Mouse (Mus musculus) liver, embryonic 12.5 days (tissue): ENCODE data around the gene Hk1. TPM values are rescaled to one million over a fixed set of nuclear protein-coding genes. Genes with fewer than 3 reads are reported as not detected.

Experiments
- ATAC-seq: fragments of 200-750 bp; cut with Nextera tagmentation; 2 replicates; pipeline ENCODE4 v1.8.0; 2017; ENCODE audit warnings: moderate number of reproducible peaks, mild to moderate bottlenecking, moderate library complexity
- H3K27ac ChIP-seq: fragments of 300-500 bp; sonication (generic); 2 replicates; pipeline ENCODE4 v1.5.1; 2016; ENCODE audit warnings: mild to moderate bottlenecking
- H3K27me3 ChIP-seq: fragments of 300-500 bp; sonication (generic); replicated peaks from 2 replicates; pipeline ENCODE4 v1.6.1; 2016; ENCODE audit warnings: mild to moderate bottlenecking, moderate library complexity
- H3K36me3 ChIP-seq: fragments of 300-500 bp; sonication (generic); 2 replicates; pipeline ENCODE4 v1.6.1; 2016; ENCODE audit warnings: mild to moderate bottlenecking, moderate library complexity
- H3K4me1 ChIP-seq: fragments of 300-500 bp; sonication (generic); 2 replicates; pipeline ENCODE4 v1.6.1; 2016
- H3K4me2 ChIP-seq: fragments of 300-500 bp; sonication (generic); 2 replicates; pipeline ENCODE4 v1.6.1; 2016; ENCODE audit warnings: mild to moderate bottlenecking, moderate library complexity
- H3K4me3 ChIP-seq: fragments of 300-500 bp; sonication (generic); 2 replicates; pipeline ENCODE4 v1.5.1; 2016; ENCODE audit warnings: mild to moderate bottlenecking, moderate library complexity
- H3K9ac ChIP-seq: fragments of 300-500 bp; sonication (generic); 2 replicates; pipeline ENCODE4 v1.6.1; 2016; ENCODE audit warnings: mild to moderate bottlenecking, moderate library complexity
- H3K9me3 ChIP-seq: fragments of 300-500 bp; sonication (generic); replicated peaks from 2 replicates; pipeline ENCODE4 v1.6.1; 2016; ENCODE audit warnings: mild to moderate bottlenecking, moderate library complexity
- WGBS: fragments of 180-500 bp; shearing (Covaris S2); methylation state at CpG from one replicate; pipeline ENCODE4 v1.1.7; 2016; ENCODE audit not compliant: insufficient replicate concordance; 5-methylcytosine and 5-hydroxymethylcytosine counted together
- polyA plus RNA-seq: library from polyadenylated mRNA; unstranded; fragments of >200 nt; fragmentation: Nextera tagmentation; extraction: Ambion mirVana; gene quantifications from 2 replicates; pipeline ENCODE4 v1.2.1, GENCODE M21; 2016

Gene Hk1
- polyA plus RNA-seq, 1 experiment from 2014 or later = 130 TPM

DNA sequence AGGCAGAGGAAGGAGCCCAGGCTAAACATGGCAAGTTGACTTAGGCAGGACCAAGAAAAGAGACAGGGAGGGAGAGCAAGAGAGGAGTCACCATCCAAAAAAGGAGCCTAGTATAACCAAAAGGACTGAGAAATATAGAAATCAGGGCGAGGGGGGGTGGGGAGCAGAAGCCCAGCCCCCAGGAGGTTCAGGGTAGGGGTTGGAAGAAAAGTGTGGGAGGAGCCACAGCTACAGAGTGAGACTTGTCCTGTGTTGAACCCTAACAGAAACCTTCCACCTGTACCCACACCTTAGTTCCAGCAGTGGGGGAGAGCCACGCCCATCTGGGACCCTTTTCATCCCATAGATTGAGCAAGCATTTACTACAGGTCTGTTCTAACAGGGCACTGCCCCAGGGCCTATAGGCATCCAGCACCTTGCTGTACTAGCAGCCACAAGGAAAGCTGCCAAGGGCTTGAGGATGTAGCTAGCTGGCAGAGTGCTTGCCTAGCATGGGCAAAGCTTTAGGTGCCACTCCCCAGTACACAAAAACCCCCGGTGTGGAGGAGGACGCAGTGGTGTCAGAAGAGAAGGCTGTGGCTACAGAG lies 96.4 kb downstream of the Hk1 start:
- Histone ChIP-seq H3K27ac (no peak overlapping the region), H3K4me2 (no peak overlapping the region), H3K4me3 (no peak overlapping the region), H3K4me1 (peaks cover 10% of the 10 kb centered on the region), H3K9ac (no peak overlapping the region), H3K36me3 (peaks cover 97% of the 10 kb centered on the region), H3K27me3 (no peaks in the 10 kb centered on the region), H3K9me3 (no peaks in the 10 kb centered on the region)
- WGBS = 82% methylated on average over 4 of the region's 4 CpGs
- no peak for ATAC-seq

DNA sequence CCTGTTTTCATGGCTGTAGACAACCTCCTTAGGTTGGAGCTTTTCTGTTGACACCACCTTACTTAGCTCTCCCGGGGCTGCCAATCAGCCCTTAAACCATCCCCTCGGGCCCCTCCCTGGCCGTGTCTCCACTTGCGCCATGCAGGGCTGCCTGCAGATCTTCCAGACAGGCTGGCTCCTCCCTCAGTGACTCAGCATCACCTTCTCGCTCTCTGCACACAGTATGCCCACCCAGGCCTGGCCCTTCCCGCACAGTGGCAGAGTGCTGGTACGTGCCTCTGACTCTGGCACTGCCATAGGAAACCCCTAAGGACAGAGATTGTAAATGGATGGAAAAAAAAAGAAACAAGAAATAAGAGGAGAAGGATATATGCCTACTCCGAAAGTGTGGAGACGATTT lies 96.9 kb downstream of the Hk1 start:
- no peak overlapping the region for H3K4me2 ChIP-seq
- WGBS = 67% methylated on average over 9 of the region's 9 CpGs
- H3K9ac ChIP-seq = no peak overlapping the region
- H3K27ac ChIP-seq = 0 out of 2 replicates have a peak overlapping the region, but pooled peaks have one; percentile 21
- no peak overlapping the region for H3K4me3 ChIP-seq
- peaks cover 97% of the 10 kb centered on the region for H3K36me3 ChIP-seq
- H3K4me1 ChIP-seq = peaks cover 10% of the 10 kb centered on the region
- no peaks in the 10 kb centered on the region for H3K27me3 ChIP-seq
- ATAC-seq = peak; percentile 80
- H3K9me3 ChIP-seq = no peaks in the 10 kb centered on the region

DNA sequence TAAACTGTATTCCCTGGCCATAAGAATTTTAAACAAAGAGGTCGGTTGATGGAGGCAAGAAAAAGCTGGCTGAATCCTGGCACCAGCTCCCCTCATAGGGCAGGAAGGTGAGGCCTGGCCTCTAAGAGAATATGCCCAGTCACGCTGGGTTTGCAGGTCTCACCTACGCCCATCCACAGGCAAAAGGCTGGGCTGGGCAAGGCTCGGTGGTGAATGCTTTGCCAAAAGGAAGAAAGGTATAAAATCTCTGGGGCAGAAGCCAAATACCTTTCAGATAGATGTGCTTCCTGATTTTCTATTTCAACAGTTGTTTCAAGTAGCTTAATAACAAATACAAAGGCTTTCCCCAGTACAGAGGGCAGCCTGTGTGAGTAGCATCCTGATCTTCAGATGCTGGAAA lies 100.0 kb downstream of the Hk1 start:
- Histone ChIP-seq H3K4me2 (no peak overlapping the region), H3K9me3 (no peaks in the 10 kb centered on the region), H3K9ac (no peak overlapping the region), H3K27me3 (no peaks in the 10 kb centered on the region), H3K4me3 (no peak overlapping the region), H3K36me3 (peaks cover 98% of the 10 kb centered on the region), H3K27ac (no peak overlapping the region), H3K4me1 (peaks cover 10% of the 10 kb centered on the region)
- WGBS = 78% methylated on average over 4 of the region's 4 CpGs
- no peak for ATAC-seq

DNA sequence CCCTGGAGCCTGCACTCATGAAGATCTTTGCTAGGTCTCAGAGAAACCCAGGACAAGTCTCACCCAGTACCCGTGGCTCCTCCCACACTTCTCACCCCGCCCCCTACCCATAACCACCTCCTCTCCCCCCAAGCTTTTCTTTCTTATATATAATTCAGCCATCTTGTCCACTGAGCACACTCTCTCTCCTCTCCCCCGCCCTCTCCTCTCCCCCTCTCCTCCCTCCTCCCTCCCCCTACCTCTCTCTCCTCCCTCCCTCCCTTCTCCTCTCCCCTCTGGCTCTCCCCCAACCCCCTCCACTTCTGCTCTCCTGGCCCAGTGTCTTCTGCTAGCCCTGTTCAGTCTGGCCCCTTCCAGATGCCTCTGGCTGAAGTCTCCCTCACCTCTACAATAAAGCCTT lies 100.6 kb downstream of the Hk1 start:
- H3K27me3 ChIP-seq = no peaks in the 10 kb centered on the region
- H3K4me3 ChIP-seq = no peak overlapping the region
- H3K36me3 ChIP-seq = peaks cover 98% of the 10 kb centered on the region
- H3K9me3 ChIP-seq = no peaks in the 10 kb centered on the region
- no peak overlapping the region for H3K4me2 ChIP-seq
- H3K9ac ChIP-seq = no peak overlapping the region
- no peak overlapping the region for H3K27ac ChIP-seq
- peaks cover 10% of the 10 kb centered on the region for H3K4me1 ChIP-seq
- WGBS = 73% methylated on average over 3 of the region's 3 CpGs
- ATAC-seq = no peak

DNA sequence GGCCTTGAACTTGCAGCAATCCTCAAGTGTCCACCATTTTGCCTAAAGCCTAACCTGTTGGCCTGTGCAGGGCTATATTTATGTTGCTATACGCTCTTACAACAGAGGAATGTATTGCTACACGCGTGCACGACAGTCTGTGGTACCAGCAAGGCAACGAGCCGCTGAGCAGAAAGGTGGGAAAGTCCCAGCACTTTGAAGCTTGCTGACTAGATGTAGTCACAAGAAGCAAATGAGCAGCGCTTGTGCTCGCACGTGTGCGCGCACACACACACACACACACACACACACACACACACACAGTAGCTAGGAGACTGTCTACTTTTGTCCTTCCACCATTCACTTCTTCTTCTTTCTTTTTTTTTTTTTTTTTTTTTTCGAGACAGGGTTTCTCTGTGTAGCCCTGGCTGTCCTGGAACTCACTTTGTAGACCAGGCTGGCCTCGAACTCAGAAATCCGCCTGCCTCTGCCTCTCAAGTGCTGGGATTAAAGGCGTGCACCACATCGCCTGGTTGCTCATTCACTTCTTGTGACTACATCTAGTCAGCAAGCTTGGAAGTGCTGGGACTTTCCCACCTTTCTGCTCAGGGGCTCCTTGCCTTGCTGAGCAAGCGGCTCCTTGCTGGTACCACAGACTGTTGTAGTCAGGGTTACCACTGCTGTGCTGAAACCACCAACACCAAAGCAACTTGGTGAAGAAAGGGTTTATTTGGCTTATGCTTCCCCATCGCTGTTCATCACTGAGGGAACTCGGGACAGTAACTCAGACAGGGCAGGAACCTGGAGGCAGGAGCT lies 102.0 kb downstream of the Hk1 start:
- Histone ChIP-seq H3K4me1 (peaks cover 3% of the 10 kb centered on the region; the same call in 1 of the 2 replicates), H3K9ac (no peak overlapping the region), H3K4me2 (no peak overlapping the region), H3K4me3 (no peak overlapping the region), H3K36me3 (peaks cover 98% of the 10 kb centered on the region), H3K27me3 (no peaks in the 10 kb centered on the region), H3K9me3 (no peaks in the 10 kb centered on the region), H3K27ac (no peak overlapping the region)
- ATAC-seq = no peak
- WGBS = 94% methylated on average over 18 of the region's 19 CpGs

DNA sequence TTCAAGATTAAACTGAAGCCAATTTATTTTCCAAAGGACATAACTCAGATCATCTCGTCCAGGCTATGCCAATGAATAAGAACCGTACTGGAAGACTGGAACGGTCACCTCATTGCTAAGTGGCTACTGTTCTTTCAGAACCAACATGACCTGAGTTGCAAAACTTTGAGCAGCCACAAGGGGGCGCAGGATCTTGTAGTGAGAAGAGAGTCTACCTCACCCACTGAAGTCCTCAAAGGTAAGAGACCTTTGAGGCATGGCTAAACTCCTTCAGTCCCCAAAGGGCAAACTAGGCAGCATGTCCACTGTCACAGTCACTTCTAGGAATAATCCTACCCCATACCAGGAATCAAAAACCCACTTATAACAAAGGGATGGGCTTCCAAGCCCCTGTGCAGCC lies 104.5 kb downstream of the Hk1 start:
- Histone ChIP-seq H3K4me1 (0 out of 2 replicates have a peak, but pooled peaks cover under 1% of the 10 kb centered on the region), H3K36me3 (peaks cover 98% of the 10 kb centered on the region), H3K9ac (no peak overlapping the region), H3K4me2 (no peak overlapping the region), H3K27ac (no peak overlapping the region), H3K4me3 (no peak overlapping the region), H3K27me3 (no peaks in the 10 kb centered on the region), H3K9me3 (no peaks in the 10 kb centered on the region)
- no peak for ATAC-seq
- WGBS = 33% methylated on average over 4 of the region's 4 CpGs

DNA sequence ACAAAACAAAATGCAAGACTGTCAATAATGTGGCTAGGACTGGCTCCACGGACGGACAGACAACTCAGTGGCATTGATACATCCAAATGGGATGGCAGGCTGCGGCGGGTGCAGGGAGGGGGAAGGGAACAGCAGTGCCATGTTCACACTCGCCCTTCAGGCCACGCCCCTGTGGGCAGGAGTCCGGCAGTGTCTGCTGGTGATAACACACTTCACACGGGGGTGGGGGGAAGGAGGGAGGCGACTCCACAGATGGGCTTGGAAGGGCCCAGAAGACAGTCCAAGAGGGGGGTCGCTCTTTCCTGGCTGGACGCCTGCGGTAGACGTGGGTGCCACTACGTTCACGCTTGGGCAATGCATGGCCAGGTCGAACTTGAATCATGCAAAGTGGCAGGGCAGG lies 110.4 kb downstream of the Hk1 start:
- Histone ChIP-seq H3K4me3 (no peak overlapping the region), H3K4me2 (no peak overlapping the region), H3K27ac (no peak overlapping the region), H3K9ac (no peak overlapping the region), H3K9me3 (no peaks in the 10 kb centered on the region), H3K4me1 (peaks cover 22% of the 10 kb centered on the region), H3K36me3 (peaks cover 64% of the 10 kb centered on the region), H3K27me3 (0 out of 2 replicates have a peak, but pooled peaks cover 4% of the 10 kb centered on the region)
- WGBS = 54% methylated on average over 16 of the region's 16 CpGs
- peak; percentile 65 for ATAC-seq

DNA sequence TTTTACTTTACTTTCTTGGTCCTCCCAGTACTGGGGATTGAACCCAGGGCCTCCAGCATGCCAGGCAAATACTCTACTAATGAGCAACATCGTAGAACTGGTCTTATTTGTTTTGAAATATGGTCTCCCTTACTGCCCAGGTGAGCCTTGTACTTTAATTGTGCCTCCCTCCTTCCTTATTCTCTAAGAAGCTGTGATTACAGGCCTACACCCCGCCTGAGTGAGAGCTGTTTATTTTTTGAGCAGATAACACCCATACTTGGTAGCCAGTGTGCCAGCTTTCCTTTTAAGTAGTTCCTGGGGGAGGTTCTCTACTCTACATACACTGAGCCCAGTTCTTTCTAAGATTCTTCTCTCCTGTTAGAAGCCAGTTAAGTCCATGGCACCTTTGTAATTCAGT lies 115.4 kb downstream of the Hk1 start:
- Histone ChIP-seq H3K4me1 (peaks cover 27% of the 10 kb centered on the region), H3K27me3 (0 out of 2 replicates have a peak, but pooled peaks cover 4% of the 10 kb centered on the region), H3K4me2 (no peak overlapping the region), H3K9me3 (no peaks in the 10 kb centered on the region), H3K4me3 (no peak overlapping the region), H3K36me3 (peaks cover 15% of the 10 kb centered on the region), H3K27ac (no peak overlapping the region), H3K9ac (no peak overlapping the region)
- 38% methylated on average over 2 of the region's 2 CpGs for WGBS
- no peak for ATAC-seq

DNA sequence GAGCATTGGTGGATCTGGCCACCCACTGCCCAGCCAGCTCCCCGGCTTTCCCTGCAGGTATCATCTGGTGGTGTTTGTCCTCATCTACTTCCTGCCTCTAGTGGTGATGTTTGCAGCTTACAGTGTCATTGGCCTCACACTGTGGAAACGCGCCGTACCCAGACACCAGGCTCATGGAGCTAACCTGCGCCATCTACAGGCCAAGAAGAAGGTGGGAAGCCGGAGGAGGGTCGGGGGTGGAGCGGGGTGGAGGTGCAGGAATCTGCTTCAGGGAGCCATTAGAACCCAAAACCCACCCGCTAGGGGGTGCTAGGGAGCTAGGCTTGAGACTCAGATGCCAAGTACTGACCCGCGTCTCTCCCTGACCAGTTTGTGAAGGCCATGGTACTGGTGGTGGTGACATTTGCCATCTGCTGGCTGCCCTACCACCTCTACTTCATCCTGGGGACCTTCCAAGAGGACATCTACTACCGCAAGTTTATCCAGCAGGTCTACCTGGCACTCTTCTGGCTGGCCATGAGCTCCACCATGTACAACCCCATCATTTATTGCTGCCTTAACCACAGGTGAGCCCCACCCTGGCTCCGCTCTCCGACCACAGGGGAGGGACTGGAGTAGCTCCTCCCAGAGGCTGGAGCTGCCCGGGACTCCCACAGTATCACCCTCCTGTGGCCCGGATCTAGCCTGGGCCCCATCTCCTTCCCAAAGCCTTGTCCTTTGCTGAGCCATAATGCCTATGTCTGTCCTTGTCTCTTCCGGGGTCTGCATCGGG lies 118.4 kb downstream of the Hk1 start:
- H3K4me3 ChIP-seq = no peak overlapping the region
- peaks cover 22% of the 10 kb centered on the region for H3K4me1 ChIP-seq
- H3K27me3 ChIP-seq = 0 out of 2 replicates have a peak, but pooled peaks cover 12% of the 10 kb centered on the region
- no peaks in the 10 kb centered on the region for H3K36me3 ChIP-seq
- WGBS = 12% methylated on average over 18 of the region's 18 CpGs
- H3K9ac ChIP-seq = no peak overlapping the region
- ATAC-seq = peak; percentile 81
- H3K9me3 ChIP-seq = no peaks in the 10 kb centered on the region
- H3K27ac ChIP-seq = no peak overlapping the region
- peak overlapping the region; percentile 12 for H3K4me2 ChIP-seq

DNA sequence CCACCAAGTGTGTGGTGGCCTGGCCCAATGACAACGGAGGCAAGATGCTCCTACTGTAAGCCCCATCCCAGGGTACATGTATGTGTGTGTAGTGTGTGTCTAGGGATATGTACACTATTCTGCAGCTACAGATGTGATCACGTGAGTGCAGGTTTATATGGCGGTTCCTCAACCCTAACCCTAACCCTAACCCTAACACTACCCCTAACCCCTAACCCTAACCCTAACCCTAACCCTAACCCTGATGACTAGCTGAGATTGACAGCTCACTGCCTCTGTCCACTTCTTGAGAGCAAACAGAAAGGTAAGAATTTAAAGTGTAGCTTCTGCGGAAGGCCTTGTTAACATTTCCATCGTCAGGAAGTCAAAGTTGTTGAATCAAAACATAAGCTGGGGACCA lies 121.4 kb downstream of the Hk1 start:
- Histone ChIP-seq H3K27me3 (peaks cover 21% of the 10 kb centered on the region; the same call in 1 of the 2 replicates), H3K4me1 (peaks cover 14% of the 10 kb centered on the region), H3K9ac (no peak overlapping the region), H3K9me3 (no peaks in the 10 kb centered on the region), H3K27ac (no peak overlapping the region), H3K4me2 (no peak overlapping the region), H3K4me3 (no peak overlapping the region), H3K36me3 (no peaks in the 10 kb centered on the region)
- WGBS = 75% methylated on average over 5 of the region's 5 CpGs
- no peak for ATAC-seq

DNA sequence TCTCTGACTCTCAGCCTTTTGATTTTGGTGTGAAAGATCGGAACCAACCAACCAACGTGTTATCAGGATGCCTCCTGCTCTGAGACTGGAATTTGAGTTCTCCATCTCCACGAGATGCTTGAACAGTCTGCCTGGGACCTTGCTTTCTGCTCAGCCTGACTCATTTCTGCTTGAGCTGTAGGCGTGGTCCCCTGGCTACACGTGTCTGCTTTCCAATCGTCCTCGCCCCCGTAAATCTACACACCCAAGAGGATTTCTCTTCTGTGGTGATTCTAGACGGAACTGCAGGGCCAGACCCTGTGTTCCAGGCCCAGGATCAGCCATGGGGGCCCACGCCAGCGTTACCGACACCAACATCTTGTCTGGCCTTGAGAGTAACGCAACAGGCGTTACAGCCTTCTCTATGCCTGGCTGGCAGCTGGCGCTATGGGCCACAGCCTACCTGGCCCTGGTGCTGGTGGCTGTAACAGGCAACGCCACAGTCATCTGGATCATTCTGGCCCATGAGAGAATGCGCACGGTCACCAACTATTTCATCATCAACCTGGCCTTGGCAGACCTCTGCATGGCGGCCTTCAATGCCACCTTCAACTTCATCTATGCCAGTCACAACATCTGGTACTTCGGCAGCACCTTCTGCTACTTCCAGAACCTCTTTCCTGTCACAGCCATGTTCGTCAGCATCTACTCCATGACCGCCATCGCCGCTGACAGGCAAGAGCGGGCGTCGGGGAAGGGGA lies 127.0 kb downstream of the Hk1 start:
- Histone ChIP-seq H3K4me3 (no peak overlapping the region), H3K4me1 (peaks cover 5% of the 10 kb centered on the region), H3K36me3 (no peaks in the 10 kb centered on the region), H3K27ac (no peak overlapping the region), H3K27me3 (peaks cover 43% of the 10 kb centered on the region), H3K9me3 (no peaks in the 10 kb centered on the region), H3K4me2 (no peak overlapping the region), H3K9ac (no peak overlapping the region)
- WGBS = 74% methylated on average over 27 of the region's 27 CpGs
- ATAC-seq = no peak
